ENCODE assay signal across 8 mouse cellular contexts in genomic region chr10:53581087-53581486, GRCm38 (mm10). TPM values are rescaled to one million over a fixed set of nuclear protein-coding genes. Genes with fewer than 3 reads are reported as not detected.
DNase-seq lines count a peak whose midpoint lies in the region; ATAC-seq and TF ChIP-seq lines count a peak whose summit lies in the region.

No protein-coding gene starts in this region.

- no peaks in the 10 kb centered on the region for H3K36me3 ChIP-seq in embryonic facial prominence, embryonic 11.5 days (replicated peaks; ENCODE audit: control insufficient read depth, insufficient read depth, low read depth, low read length)
- H3K36me3 ChIP-seq in hindbrain, embryonic 14.5 days (replicated peaks; ENCODE audit: control insufficient read depth, insufficient read depth), result no peaks in the 10 kb centered on the region
- H3K36me3 ChIP-seq in midbrain, embryonic 15.5 days (replicated peaks), result no peaks in the 10 kb centered on the region
- no peaks in the 10 kb centered on the region for H3K36me3 ChIP-seq in kidney, adult 2 months (ENCODE audit: control insufficient read depth, insufficient read depth, low read length)

- peak; percentile 14 for DNase-seq in kidney, postnatal 10 days
- DNase-seq in kidney, adult 8-10 months, result no peak
- no peak for DNase-seq in embryonic facial prominence, embryonic 11.5 days (ENCODE audit: low spot score)
- no peak for DNase-seq in hindbrain, embryonic 14.5 days (ENCODE audit: low spot score)
- DNase-seq in kidney, adult 2 months, result no peak

- TF ChIP-seq CTCF in kidney, adult 2 months (conservative IDR thresholded peaks at IDR 0.05; ENCODE audit: insufficient read depth, insufficient read length, low read depth, low read length), result no peak

- H3K4me2 ChIP-seq in embryonic facial prominence, embryonic 11.5 days (ENCODE audit: low read depth, low read length), result peak overlapping the region; percentile 44
- peak overlapping the region; percentile 63 for H3K4me2 ChIP-seq in hindbrain, embryonic 14.5 days (replicated peaks)
- H3K4me2 ChIP-seq in midbrain, embryonic 15.5 days, result peak overlapping the region; percentile 65

- no peak overlapping the region for H3K9ac ChIP-seq in embryonic facial prominence, embryonic 11.5 days (replicated peaks; ENCODE audit: low read length)
- 0 out of 2 replicates have a peak overlapping the region, but pooled peaks have one; percentile 45 for H3K9ac ChIP-seq in hindbrain, embryonic 14.5 days
- no peak overlapping the region for H3K9ac ChIP-seq in midbrain, embryonic 15.5 days

- no peaks in the 10 kb centered on the region for H3K4me1 ChIP-seq in embryonic facial prominence, embryonic 11.5 days (ENCODE audit: control insufficient read depth, insufficient read depth, low read length)
- 0 out of 2 replicates have a peak, but pooled peaks cover 4% of the 10 kb centered on the region for H3K4me1 ChIP-seq in hindbrain, embryonic 14.5 days (replicated peaks; ENCODE audit: control insufficient read depth, insufficient read depth, low read length)
- H3K4me1 ChIP-seq in midbrain, embryonic 15.5 days, result peaks cover 7% of the 10 kb centered on the region; the same call in 1 of the 2 replicates
- no peaks in the 10 kb centered on the region for H3K4me1 ChIP-seq in kidney, adult 2 months (ENCODE audit: control insufficient read depth, insufficient read depth, low read length)

- no peaks in the 10 kb centered on the region for H3K9me3 ChIP-seq in embryonic facial prominence, embryonic 11.5 days (replicated peaks; ENCODE audit: control insufficient read depth, low read length)
- H3K9me3 ChIP-seq in hindbrain, embryonic 14.5 days (ENCODE audit: control insufficient read depth, low read length), result no peaks in the 10 kb centered on the region
- H3K9me3 ChIP-seq in midbrain, embryonic 15.5 days, result no peaks in the 10 kb centered on the region

- peak overlapping the region; percentile 22 for H3K4me3 ChIP-seq in embryonic facial prominence, embryonic 11.5 days (ENCODE audit: low read depth, low read length)
- H3K4me3 ChIP-seq in hindbrain, embryonic 14.5 days (replicated peaks; ENCODE audit: low read length), result peak overlapping the region; percentile 26
- peak overlapping the region; percentile 34 for H3K4me3 ChIP-seq in midbrain, embryonic 15.5 days
- H3K4me3 ChIP-seq in kidney, adult 2 months (ENCODE audit: insufficient read depth, low read depth, low read length), result no peak overlapping the region

- WGBS in embryonic facial prominence, embryonic 11.5 days, result 26% methylated on average over 11 of the region's 12 CpGs
- 29% methylated on average over 10 of the region's 12 CpGs for WGBS in hindbrain, embryonic 14.5 days
- 26% methylated on average over 11 of the region's 12 CpGs for WGBS in midbrain, embryonic 15.5 days
- WGBS in kidney, adult 2 months, result 36% methylated on average over 12 of the region's 12 CpGs

- no peak overlapping the region for H3K27ac ChIP-seq in embryonic facial prominence, embryonic 11.5 days (replicated peaks; ENCODE audit: low read depth, low read length)
- no peak overlapping the region for H3K27ac ChIP-seq in hindbrain, embryonic 14.5 days
- no peak overlapping the region for H3K27ac ChIP-seq in midbrain, embryonic 15.5 days
- no peak overlapping the region for H3K27ac ChIP-seq in kidney, adult 2 months (ENCODE audit: insufficient read depth, low read depth, low read length)

- peak; percentile 75 for ATAC-seq in embryonic facial prominence, embryonic 11.5 days (replicated peaks; ENCODE audit: insufficient number of reproducible peaks, low FRiP score, low TSS enrichment, low read depth)
- ATAC-seq in hindbrain, embryonic 14.5 days (ENCODE audit: low FRiP score), result peak; percentile 47; the same call in 1 of the 2 replicates
- peak; percentile 61 for ATAC-seq in midbrain, embryonic 15.5 days (replicated peaks)
- no peak for ATAC-seq in erythroid progenitor cell, adult 5-6 weeks (replicated peaks; ENCODE audit: low FRiP score, poor library complexity, severe bottlenecking)
- ATAC-seq in granulocyte monocyte progenitor cell, adult 5-6 weeks (replicated peaks; ENCODE audit: poor library complexity, severe bottlenecking), result no peak

- H3K27me3 ChIP-seq in embryonic facial prominence, embryonic 11.5 days (ENCODE audit: control insufficient read depth, insufficient read depth, low read length), result no peaks in the 10 kb centered on the region
- H3K27me3 ChIP-seq in hindbrain, embryonic 14.5 days (ENCODE audit: control insufficient read depth, insufficient read depth, low read length), result no peaks in the 10 kb centered on the region
- H3K27me3 ChIP-seq in midbrain, embryonic 15.5 days (replicated peaks), result no peaks in the 10 kb centered on the region
- H3K27me3 ChIP-seq in kidney, adult 2 months (replicated peaks; ENCODE audit: control insufficient read depth, insufficient read depth, low read length), result no peaks in the 10 kb centered on the region

- no peak for TF ChIP-seq POLR2A in kidney, adult 2 months (IDR thresholded peaks at IDR 0.05; ENCODE audit: low read depth, low read length)

RNA-seq across cellular contexts. Expression of gene Asf1a, which starts 15.5 kb away (rescaled TPM):
- polyA plus RNA-seq in embryonic facial prominence, embryonic 11.5 days (2014; fragmentation: Nextera tagmentation; extraction: Ambion mirVana), result 190 and 215 TPM in 2 replicates
- polyA plus RNA-seq in hindbrain, embryonic 14.5 days (2014; fragmentation: Nextera tagmentation; extraction: Ambion mirVana), result 70.2 and 70.6 TPM in 2 replicates
- polyA plus RNA-seq in midbrain, embryonic 15.5 days (2015; fragmentation: Nextera tagmentation; extraction: Ambion mirVana), result 59.3 and 59.6 TPM in 2 replicates
- 69.2 and 88.3 TPM in 2 replicates for total RNA-seq in erythroid progenitor cell, adult 5-6 weeks (2015; ENCODE audit: low replicate concordance)
- total RNA-seq in erythroid progenitor cell, adult 5-6 weeks (2017; ENCODE audit: low replicate concordance), result 24.5 and 85.2 TPM in 2 replicates
- total RNA-seq in granulocyte monocyte progenitor cell, adult 5-6 weeks (2014; fragmentation: Nextera tagmentation), result 99.2 and 116 TPM in 2 replicates
- total RNA-seq in granulocyte monocyte progenitor cell, adult 5-6 weeks (2017), result 113 and 122 TPM in 2 replicates
- polyA plus RNA-seq in kidney, adult 2 months (2012; rRNA removed), result 5.6 and 6.2 TPM in 2 replicates

RNA-seq across cellular contexts. Expression of gene Mcm9, which starts 49.2 kb away (rescaled TPM):
- 16.2 and 18.2 TPM in 2 replicates for polyA plus RNA-seq in embryonic facial prominence, embryonic 11.5 days (2014; fragmentation: Nextera tagmentation; extraction: Ambion mirVana)
- 7.0 and 7.3 TPM in 2 replicates for polyA plus RNA-seq in hindbrain, embryonic 14.5 days (2014; fragmentation: Nextera tagmentation; extraction: Ambion mirVana)
- 6.3 and 6.4 TPM in 2 replicates for polyA plus RNA-seq in midbrain, embryonic 15.5 days (2015; fragmentation: Nextera tagmentation; extraction: Ambion mirVana)
- 25.6 and 34.0 TPM in 2 replicates for total RNA-seq in erythroid progenitor cell, adult 5-6 weeks (2015; ENCODE audit: low replicate concordance)
- 30.4 and 36.6 TPM in 2 replicates for total RNA-seq in erythroid progenitor cell, adult 5-6 weeks (2017; ENCODE audit: low replicate concordance)
- 22.4 and 23.8 TPM in 2 replicates for total RNA-seq in granulocyte monocyte progenitor cell, adult 5-6 weeks (2014; fragmentation: Nextera tagmentation)
- 10.8 and 29.0 TPM in 2 replicates for total RNA-seq in granulocyte monocyte progenitor cell, adult 5-6 weeks (2017)
- 2.9 and 3.1 TPM in 2 replicates for polyA plus RNA-seq in kidney, adult 2 months (2012; rRNA removed)

Comparison
In these comparisons a context has a peak if more than half of its experiments do, and no peak if none do; other contexts are left out.
1. ATAC-seq: peak in embryonic facial prominence, embryonic 11.5 days (single experiment), hindbrain, embryonic 14.5 days (single experiment) and midbrain, embryonic 15.5 days (single experiment); none in erythroid progenitor cell, adult 5-6 weeks (single experiment) and granulocyte monocyte progenitor cell, adult 5-6 weeks (single experiment).
2. Peak in every context shown above with its lines, with median percentiles within 50 percentile points of each other: H3K4me2 ChIP-seq.